Mouse (Mus musculus): ENCODE results near the gene Dapk3. TPM values are rescaled to one million over a fixed set of nuclear protein-coding genes. Genes with fewer than 3 reads are reported as not detected.
"Not testable (repeated sequence)": the region's sequence is repeated elsewhere in the genome, so short reads cannot be mapped to it uniquely, and the experiment has no call there.

Gene Dapk3
- polyA plus RNA-seq, 1 experiment: 52.6 TPM

GRCm38 (mm10) chr10:81180946-81181345 lies 1.9 kb upstream of the Dapk3 start:
- H3K4me1 ChIP-seq (ENCODE audit: control insufficient read depth, insufficient read depth, low read length): peaks cover 11% of the 10 kb centered on the region
- no peaks in the 10 kb centered on the region for H3K27me3 ChIP-seq (ENCODE audit: control insufficient read depth, insufficient read depth, low read length)
- no peak overlapping the region for H3K27ac ChIP-seq (ENCODE audit: control insufficient read depth, insufficient read depth, low read depth, low read length)
- no peak overlapping the region for H3K4me3 ChIP-seq (ENCODE audit: control insufficient read depth, low read depth, low read length)
- TF ChIP-seq POLR2A (IDR thresholded peaks at IDR 0.05; ENCODE audit: control insufficient read depth, low read depth, low read length): no peak
- no peak for TF ChIP-seq CTCF (IDR thresholded peaks at IDR 0.05; ENCODE audit: control insufficient read depth, insufficient read depth, insufficient replicate concordance, low read depth, low read length)
- no peaks in the 10 kb centered on the region; the same call in none of the 2 replicates for H3K36me3 ChIP-seq (ENCODE audit: control insufficient read depth, insufficient read depth, low read length)

GRCm38 (mm10) chr10:81181860-81182259 lies 945 bp upstream of the Dapk3 start:
- H3K36me3 ChIP-seq (ENCODE audit: control insufficient read depth, insufficient read depth, low read length); H3K27ac ChIP-seq (ENCODE audit: control insufficient read depth, insufficient read depth, low read depth, low read length); H3K27me3 ChIP-seq (ENCODE audit: control insufficient read depth, insufficient read depth, low read length); H3K4me3 ChIP-seq (ENCODE audit: control insufficient read depth, low read depth, low read length): not testable (repeated sequence)
- H3K4me1 ChIP-seq (ENCODE audit: control insufficient read depth, insufficient read depth, low read length): peaks cover 11% of the 10 kb centered on the region

GRCm38 (mm10) chr10:81183805-81184204 lies 1.0 kb downstream of the Dapk3 start, which contains the start of gene 4930442H23Rik:
4930442H23Rik (minus strand) TSS chr10:81183849.
- H3K4me1 ChIP-seq (ENCODE audit: control insufficient read depth, insufficient read depth, low read length): peaks cover 10% of the 10 kb centered on the region
- TF ChIP-seq CTCF (IDR thresholded peaks at IDR 0.05; ENCODE audit: control insufficient read depth, insufficient read depth, insufficient replicate concordance, low read depth, low read length) (no peak), POLR2A (IDR thresholded peaks at IDR 0.05; ENCODE audit: control insufficient read depth, low read depth, low read length) (no peak)
- peak within 1 kb of the TSS; percentile 75 for H3K27ac ChIP-seq (ENCODE audit: control insufficient read depth, insufficient read depth, low read depth, low read length)
- no peaks in the 10 kb centered on the region; the same call in none of the 2 replicates for H3K36me3 ChIP-seq (ENCODE audit: control insufficient read depth, insufficient read depth, low read length)
- H3K4me3 ChIP-seq (ENCODE audit: control insufficient read depth, low read depth, low read length): peak within 1 kb of the TSS; percentile 84
- H3K27me3 ChIP-seq (ENCODE audit: control insufficient read depth, insufficient read depth, low read length): no peaks in the 10 kb centered on the region

GRCm38 (mm10) chr10:81184765-81185164 lies 2.0 kb downstream of the Dapk3 start:
- H3K4me1 ChIP-seq (ENCODE audit: control insufficient read depth, insufficient read depth, low read length): peaks cover 13% of the 10 kb centered on the region
- H3K27me3 ChIP-seq (ENCODE audit: control insufficient read depth, insufficient read depth, low read length): no peaks in the 10 kb centered on the region
- H3K36me3 ChIP-seq (ENCODE audit: control insufficient read depth, insufficient read depth, low read length): no peaks in the 10 kb centered on the region; the same call in 1 of the 2 replicates
- TF ChIP-seq CTCF (IDR thresholded peaks at IDR 0.05; ENCODE audit: control insufficient read depth, insufficient read depth, insufficient replicate concordance, low read depth, low read length) (no peak), POLR2A (IDR thresholded peaks at IDR 0.05; ENCODE audit: control insufficient read depth, low read depth, low read length) (no peak)
- H3K4me3 ChIP-seq (ENCODE audit: control insufficient read depth, low read depth, low read length): no peak overlapping the region
- no peak overlapping the region for H3K27ac ChIP-seq (ENCODE audit: control insufficient read depth, insufficient read depth, low read depth, low read length)

GRCm38 (mm10) chr10:81187161-81187560 lies 4.4 kb downstream of the Dapk3 start:
- no peaks in the 10 kb centered on the region for H3K27me3 ChIP-seq (ENCODE audit: control insufficient read depth, insufficient read depth, low read length)
- H3K27ac ChIP-seq (ENCODE audit: control insufficient read depth, insufficient read depth, low read depth, low read length): no peak overlapping the region
- TF ChIP-seq POLR2A (IDR thresholded peaks at IDR 0.05; ENCODE audit: control insufficient read depth, low read depth, low read length): no peak
- no peak for TF ChIP-seq CTCF (IDR thresholded peaks at IDR 0.05; ENCODE audit: control insufficient read depth, insufficient read depth, insufficient replicate concordance, low read depth, low read length)
- H3K4me1 ChIP-seq (ENCODE audit: control insufficient read depth, insufficient read depth, low read length): peaks cover 33% of the 10 kb centered on the region
- H3K36me3 ChIP-seq (ENCODE audit: control insufficient read depth, insufficient read depth, low read length): no peaks in the 10 kb centered on the region
- H3K4me3 ChIP-seq (ENCODE audit: control insufficient read depth, low read depth, low read length): no peak overlapping the region

GRCm38 (mm10) chr10:81189821-81190220 lies 7.0 kb downstream of the Dapk3 start:
- Histone ChIP-seq H3K36me3 (ENCODE audit: control insufficient read depth, insufficient read depth, low read length) (no peaks in the 10 kb centered on the region), H3K27ac (ENCODE audit: control insufficient read depth, insufficient read depth, low read depth, low read length) (no peak overlapping the region), H3K4me3 (ENCODE audit: control insufficient read depth, low read depth, low read length) (no peak overlapping the region; the same call in none of the 2 replicates), H3K27me3 (ENCODE audit: control insufficient read depth, insufficient read depth, low read length) (no peaks in the 10 kb centered on the region), H3K4me1 (ENCODE audit: control insufficient read depth, insufficient read depth, low read length) (peaks cover 38% of the 10 kb centered on the region)
- TF ChIP-seq CTCF (IDR thresholded peaks at IDR 0.05; ENCODE audit: control insufficient read depth, insufficient read depth, insufficient replicate concordance, low read depth, low read length): no peak
- no peak for TF ChIP-seq POLR2A (IDR thresholded peaks at IDR 0.05; ENCODE audit: control insufficient read depth, low read depth, low read length)

GRCm38 (mm10) chr10:81190236-81190911 lies 7.6 kb downstream of the Dapk3 start:
- Histone ChIP-seq H3K36me3 (ENCODE audit: control insufficient read depth, insufficient read depth, low read length) (no peaks in the 10 kb centered on the region), H3K4me1 (ENCODE audit: control insufficient read depth, insufficient read depth, low read length) (peaks cover 42% of the 10 kb centered on the region), H3K4me3 (ENCODE audit: control insufficient read depth, low read depth, low read length) (no peak overlapping the region; the same call in none of the 2 replicates), H3K27ac (ENCODE audit: control insufficient read depth, insufficient read depth, low read depth, low read length) (no peak overlapping the region), H3K27me3 (ENCODE audit: control insufficient read depth, insufficient read depth, low read length) (no peaks in the 10 kb centered on the region)
- TF ChIP-seq CTCF (IDR thresholded peaks at IDR 0.05; ENCODE audit: control insufficient read depth, insufficient read depth, insufficient replicate concordance, low read depth, low read length) (peak; percentile 74; the same call in 1 of the 2 replicates), POLR2A (IDR thresholded peaks at IDR 0.05; ENCODE audit: control insufficient read depth, low read depth, low read length) (no peak)
